Mouse (Mus musculus): ENCODE results near the gene Ubac2.
"Not testable (repeated sequence)": the region's sequence is repeated elsewhere in the genome, so short reads cannot be mapped to it uniquely, and the experiment has no call there.

DNA sequence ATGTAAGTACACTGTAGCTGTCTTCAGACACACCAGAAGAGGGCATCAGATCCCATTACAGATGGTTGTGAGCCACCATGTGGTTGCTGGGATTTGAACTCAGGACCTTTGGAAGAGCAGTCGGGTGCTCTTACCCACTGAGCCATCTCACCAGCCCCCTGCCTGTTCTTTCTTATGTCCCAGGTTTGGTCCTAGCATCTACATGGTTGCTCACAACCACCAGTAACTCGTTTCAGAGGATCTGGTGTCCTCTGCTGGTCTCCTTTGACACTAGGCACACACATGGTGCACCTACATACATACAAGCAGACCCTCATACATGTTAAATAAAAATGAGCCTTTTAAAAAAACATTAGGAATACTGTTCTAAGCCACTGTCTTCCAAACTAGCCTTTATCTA is 2.2 kb upstream of the Ubac2 start:
- not testable (repeated sequence) for TF ChIP-seq CTCF (IDR thresholded peaks at IDR 0.05; ENCODE audit: low read depth, low read length); POLR2AphosphoS5 (IDR thresholded peaks at IDR 0.05; ENCODE audit: insufficient replicate concordance, low read depth, low read length); GATA1 (IDR thresholded peaks at IDR 0.05; ENCODE audit: borderline replicate concordance, low read length); TAL1 (conservative IDR thresholded peaks at IDR 0.05; ENCODE audit: low read depth, low read length)
